Mouse (Mus musculus): ENCODE measurements at regions not wholly inside any gene's neighbourhood (a gene's known extent, or its start where the extent isn't known, plus 50 kb on each side); places are given as distances from the start of the nearest gene placed in this dataset.

DNA sequence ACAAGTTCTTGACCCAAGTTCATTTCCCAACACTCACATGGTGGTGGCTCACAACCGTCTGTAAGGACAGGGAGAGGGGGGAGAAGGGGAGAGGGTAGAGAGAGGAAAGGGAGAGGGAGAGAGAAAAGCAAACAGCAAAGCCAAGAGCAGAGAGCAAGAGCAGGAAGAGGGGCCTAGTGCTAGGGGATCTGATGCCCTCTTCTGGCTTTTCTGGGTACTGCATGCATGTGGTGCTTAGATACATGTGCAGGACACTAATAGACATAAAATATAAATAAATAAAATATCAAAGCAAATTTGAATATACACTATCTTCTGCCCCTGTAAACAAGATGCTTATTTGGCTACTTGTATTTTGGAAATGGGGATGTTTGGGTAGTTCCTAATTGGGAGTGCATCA is 91.2 kb downstream of the Rnf138rt1 start:
- in situ Hi-C loops (cut with MboI, MseI): loop anchor here (10.0 to 25.0 kb wide), 2 partner anchors 708 to 755 kb away; partner anchors contain the start of gene S100g (in 1 of the 2)

Measured in T-helper 17 cell (primary cell).